Mouse (Mus musculus): Measurements from ENCODE around the gene Rfx8.
"Not testable (repeated sequence)": the region's sequence is repeated elsewhere in the genome, so short reads cannot be mapped to it uniquely, and the experiment has no call there.

The Rfx8 gene

DNA sequence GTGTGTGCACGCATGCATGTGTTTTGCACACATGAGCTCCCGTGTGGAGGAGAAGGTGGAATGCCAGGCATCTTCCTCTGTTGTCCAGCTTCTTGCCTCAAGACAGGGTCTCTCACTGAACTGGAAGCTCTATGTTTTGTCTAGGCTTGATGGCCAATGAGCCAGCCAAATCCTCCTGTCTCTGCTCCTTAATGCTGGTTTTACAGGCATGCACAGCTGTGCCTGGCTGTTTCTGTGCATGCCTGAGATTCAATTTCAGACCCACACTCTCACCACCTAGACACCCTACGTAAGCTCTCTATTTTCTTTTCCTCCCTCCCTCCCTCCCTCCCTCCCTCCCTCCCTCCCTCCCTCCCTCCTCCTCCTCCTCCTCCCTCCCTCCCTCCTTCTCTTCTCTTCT, 28.8 kb downstream of the Rfx8 start:
- no peak for DNase-seq (ENCODE audit: low read depth, low spot score)

GRCm38 (mm10) chr1:39691061-39691460, 29.7 kb downstream of the Rfx8 start:
- DNase-seq (ENCODE audit: low read depth, low spot score), result no peak

DNA sequence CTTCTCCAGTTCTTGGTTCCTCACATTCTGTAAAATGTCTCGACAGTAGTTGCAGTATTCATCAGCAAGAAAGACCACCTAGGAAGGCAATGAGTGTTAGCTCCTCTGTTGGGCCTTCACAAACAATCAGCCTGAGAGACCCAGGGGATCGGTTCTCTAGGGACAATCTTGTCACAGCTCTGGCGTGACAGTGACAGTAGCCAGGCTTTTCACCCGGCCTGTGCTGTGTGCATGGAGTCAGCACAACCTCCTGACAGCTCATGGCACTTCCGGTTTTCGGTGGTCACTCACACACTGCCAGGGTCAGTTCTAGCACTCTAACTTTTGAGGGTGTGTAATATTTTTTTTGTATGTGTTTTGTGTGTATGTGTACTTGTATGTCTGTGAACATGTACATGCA, 32.2 kb downstream of the Rfx8 start:
- DNase-seq (ENCODE audit: low read depth, low spot score), result no peak

DNA sequence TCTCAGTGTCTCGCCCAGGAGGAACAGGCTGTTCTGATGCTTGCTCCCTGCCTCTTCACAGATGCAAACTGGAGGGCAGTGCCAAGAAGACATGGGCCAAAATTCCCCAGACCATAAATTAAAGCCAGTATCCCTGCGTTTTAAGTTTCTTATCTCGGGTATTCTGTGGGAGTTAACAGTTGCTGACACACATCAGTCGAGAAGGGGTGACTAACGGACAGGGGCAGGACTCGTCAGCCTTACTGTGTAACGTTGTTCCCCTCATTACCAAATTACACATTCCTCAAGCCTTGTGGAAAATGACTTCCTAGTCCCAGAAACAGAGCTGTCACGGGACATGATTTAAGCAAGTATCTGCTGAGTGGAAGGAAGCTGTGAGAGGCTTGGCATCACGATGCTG, 33.5 kb downstream of the Rfx8 start:
- no peak for DNase-seq (ENCODE audit: low read depth, low spot score)

GRCm38 (mm10) chr1:39685841-39686240, 35.0 kb downstream of the Rfx8 start:
- DNase-seq (ENCODE audit: low read depth, low spot score), result peak; percentile 74

- DNase-seq (ENCODE audit: low read depth, low spot score), result no peak
Observed at GRCm38 (mm10) chr1:39681638-39682037, 39.2 kb downstream of the Rfx8 start.

- peak; percentile 33 for DNase-seq (ENCODE audit: low read depth, low spot score)
Observed at GRCm38 (mm10) chr1:39680546-39680945, 40.3 kb downstream of the Rfx8 start.

GRCm38 (mm10) chr1:39678883-39679282, 41.9 kb downstream of the Rfx8 start:
- no peak for DNase-seq (ENCODE audit: low read depth, low spot score)

GRCm38 (mm10) chr1:39676221-39676876, 44.4 kb downstream of the Rfx8 start:
- DNase-seq (ENCODE audit: low read depth, low spot score), result no peak

- no peak for DNase-seq (ENCODE audit: low read depth, low spot score)
Observed at GRCm38 (mm10) chr1:39672362-39673105, 48.3 kb downstream of the Rfx8 start.

DNA sequence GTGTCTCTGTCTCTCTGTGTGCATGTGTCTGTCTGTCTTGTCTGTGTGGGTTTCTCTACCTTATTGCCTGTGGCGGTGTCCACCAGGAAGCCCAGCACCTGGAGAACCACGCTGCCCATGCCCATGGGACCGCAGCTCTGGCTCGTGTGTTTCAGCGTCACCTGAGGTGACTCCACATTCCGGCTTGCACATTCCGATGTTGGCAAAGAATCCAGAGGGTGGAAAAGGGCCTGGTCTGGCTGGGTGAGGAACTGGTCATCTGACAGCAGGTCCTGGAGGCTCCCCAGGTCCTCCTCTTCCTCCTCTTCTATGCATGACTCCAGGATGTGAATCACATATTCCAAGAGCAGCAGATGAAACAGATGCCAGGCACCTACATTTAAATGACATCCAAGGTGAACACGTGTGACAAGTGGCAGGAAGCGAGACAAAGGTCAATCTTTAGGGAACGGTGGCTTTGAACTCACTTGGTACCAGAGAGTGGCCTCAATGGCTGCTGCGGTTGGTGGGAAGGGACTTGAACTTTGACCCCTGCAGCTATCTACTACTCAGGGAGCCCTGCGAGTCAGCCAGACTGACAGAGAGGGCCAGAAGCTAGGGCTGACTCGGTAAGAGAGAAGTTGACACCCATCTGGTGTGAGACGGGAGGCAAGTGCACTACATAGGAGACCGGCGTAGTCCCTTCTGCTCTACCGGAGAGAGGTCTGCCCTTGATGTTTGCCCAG, 50.4 kb downstream of the Rfx8 start:
- DNase-seq (ENCODE audit: low read depth, low spot score), result no peak

DNA sequence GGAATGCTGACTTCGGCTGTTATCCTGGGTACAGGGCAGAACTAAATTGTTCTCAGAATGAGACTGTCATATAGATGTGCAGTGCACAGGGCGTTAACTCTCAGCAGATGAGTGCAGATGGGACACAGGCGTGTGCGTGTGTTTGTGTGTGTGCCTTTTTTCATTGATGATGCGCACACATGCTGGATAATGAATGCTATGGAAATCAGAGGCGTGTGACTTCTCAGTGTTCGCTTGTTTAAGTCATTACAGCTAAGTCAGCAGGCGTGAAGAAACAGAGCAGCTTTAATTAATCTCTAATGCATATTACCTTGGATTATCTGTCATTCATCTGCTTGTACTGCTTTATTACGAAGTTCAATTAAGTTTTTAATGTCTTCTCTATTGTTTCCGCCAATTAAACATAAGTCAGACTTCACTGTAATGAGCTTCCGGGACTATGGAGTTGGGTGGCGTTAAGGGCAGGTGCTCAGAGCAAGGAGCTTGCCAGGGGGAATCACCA, 54.0 kb downstream of the Rfx8 start:
- DNase-seq (ENCODE audit: low read depth, low spot score), result no peak

GRCm38 (mm10) chr1:39664039-39664625, 56.7 kb downstream of the Rfx8 start:
- DNase-seq (ENCODE audit: low read depth, low spot score), result no peak

GRCm38 (mm10) chr1:39663050-39663449, 57.7 kb downstream of the Rfx8 start:
- DNase-seq (ENCODE audit: low read depth, low spot score), result no peak

DNA sequence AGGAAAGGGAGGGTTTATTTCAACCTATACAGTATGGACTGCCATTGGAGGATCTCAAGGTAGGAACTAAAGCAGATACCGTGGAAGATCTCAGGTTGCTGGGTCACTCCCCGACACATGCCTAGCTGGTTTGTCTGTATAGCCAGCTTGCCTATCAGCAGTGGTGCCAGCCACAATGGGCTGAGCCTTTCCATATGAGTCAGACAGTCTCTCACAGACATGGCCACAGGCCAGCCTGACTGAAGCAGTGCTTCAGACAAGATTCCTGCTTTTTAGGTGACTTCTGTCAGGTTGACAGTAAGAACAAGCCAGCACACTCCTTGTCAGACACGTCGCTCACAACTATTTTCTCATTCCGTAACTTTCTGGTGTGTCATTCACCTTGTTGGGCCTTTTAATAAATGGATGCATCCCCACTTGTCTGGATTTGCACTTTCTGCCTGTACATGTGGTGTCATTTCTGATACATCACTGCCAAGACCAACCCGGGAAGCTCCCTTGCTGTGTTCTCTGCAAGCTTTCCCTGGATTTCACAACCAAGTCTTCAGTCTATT, 63.7 kb downstream of the Rfx8 start:
- DNase-seq (ENCODE audit: low read depth, low spot score), result no peak

GRCm38 (mm10) chr1:39654901-39655300, 65.9 kb downstream of the Rfx8 start:
- not testable (repeated sequence) for DNase-seq (ENCODE audit: low read depth, low spot score)

GRCm38 (mm10) chr1:39653028-39653427, 67.8 kb downstream of the Rfx8 start:
- DNase-seq (ENCODE audit: low read depth, low spot score), result no peak

GRCm38 (mm10) chr1:39651241-39651548, 69.6 kb downstream of the Rfx8 start, which contains the start of gene Creg2:
TSS of gene Creg2 (minus strand) at chr1:39651474.
- DNase-seq (ENCODE audit: low read depth, low spot score), result peak; percentile 59

DNA sequence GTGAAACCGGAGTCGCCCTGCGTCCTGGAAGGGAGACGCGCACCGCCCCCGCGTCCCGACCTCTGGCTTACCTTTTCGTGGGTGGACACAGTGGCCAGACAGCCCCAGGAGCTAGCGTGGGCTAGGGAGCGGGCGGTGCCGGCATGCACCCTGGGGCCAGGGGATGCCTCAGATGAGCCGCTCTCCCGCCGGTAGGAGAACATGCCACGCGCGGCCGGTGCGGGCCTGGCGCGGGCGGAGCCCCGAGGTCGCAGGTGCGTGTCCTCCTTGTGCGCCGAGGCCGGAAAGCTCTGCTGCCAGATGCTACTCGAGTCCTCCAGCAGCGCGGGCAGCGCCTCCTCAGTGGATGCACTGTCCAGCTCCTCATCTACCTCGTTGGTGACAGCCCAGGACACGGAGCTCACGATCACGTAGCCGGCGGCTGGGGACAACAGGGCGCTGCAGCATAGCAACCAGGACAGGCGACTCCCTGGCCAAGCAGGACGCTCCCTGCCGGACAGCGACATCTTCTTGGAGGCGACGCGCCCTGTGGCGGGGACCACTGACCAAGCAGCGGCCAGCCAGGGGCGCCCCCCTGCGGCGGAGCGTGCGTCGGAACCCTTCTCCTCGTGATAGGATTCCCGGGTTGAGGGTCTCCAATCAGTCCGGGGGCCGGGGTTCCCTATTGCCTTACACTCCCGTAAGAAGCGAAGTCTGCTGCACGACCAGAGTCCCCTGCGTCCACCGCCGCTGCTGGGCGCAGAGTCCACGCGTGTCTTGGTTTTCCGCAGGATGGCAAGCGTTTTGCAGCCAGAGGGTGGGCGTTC, 70.2 kb downstream of the Rfx8 start:
- peak; percentile 12 for DNase-seq (ENCODE audit: low read depth, low spot score)

DNA sequence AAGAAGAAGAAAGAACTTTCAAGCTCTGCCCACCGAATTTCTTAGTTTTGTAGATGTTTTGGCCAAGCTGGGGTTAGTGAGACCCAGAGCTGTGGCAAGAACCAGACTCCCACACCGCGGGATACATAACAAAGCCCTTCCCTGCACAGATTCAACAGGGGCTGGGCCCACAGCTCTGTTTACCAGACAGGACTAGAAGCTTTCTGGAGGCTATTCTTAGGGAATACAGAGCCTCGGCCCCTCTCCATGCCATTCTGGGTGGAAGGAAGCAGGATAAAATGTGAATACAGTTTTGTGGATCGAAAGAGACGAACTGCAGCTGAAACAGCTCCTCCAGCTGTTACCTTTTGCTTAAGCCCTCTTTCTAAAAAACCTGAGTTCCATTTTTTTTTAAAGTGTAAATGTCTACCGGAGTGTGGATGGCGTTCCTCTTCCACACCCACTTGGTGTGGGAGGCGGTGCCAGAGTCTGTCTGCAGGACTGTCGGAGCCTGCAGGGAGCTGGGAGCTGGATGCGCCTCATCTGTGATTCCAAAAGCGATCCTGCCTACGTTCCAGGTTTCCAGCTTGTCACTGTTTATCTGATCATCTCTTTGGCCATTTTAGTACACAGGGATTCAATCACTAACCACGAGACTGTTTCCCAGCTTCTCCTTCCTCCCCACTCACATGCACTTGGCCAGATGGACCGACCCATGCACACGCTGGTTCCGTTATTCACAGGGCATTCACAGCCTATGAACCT, 70.9 kb downstream of the Rfx8 start:
- DNase-seq (ENCODE audit: low read depth, low spot score), result no peak
